Mouse (Mus musculus) cerebellum, postnatal 10 days (tissue): ENCODE measurements around the gene Serpinb1b.
A peak's percentile ranks its signal among the peaks of the same experiment; 100 is the strongest.

ENCODE experiments used
- DNase-seq, 2 experiments: peaks; one replicate each; pipeline ENCODE4 v3.0.0; 2021; ENCODE audit warnings: mixed read lengths in 2 of 2

Gene Serpinb1b

GRCm38 (mm10) chr13:33095575-33095974, 17.2 kb downstream of the Serpinb1b start:
- no peak for DNase-seq

GRCm38 (mm10) chr13:33105626-33106025, 27.3 kb downstream of the Serpinb1b start:
- no peak for DNase-seq

- no peak for DNase-seq
Measured at GRCm38 (mm10) chr13:33113054-33113453, 34.7 kb downstream of the Serpinb1b start.

- peak; percentile 3 to 16 for DNase-seq
Measured at GRCm38 (mm10) chr13:33137717-33138116, 59.3 kb downstream of the Serpinb1b start.

- DNase-seq, result no peak
Measured at GRCm38 (mm10) chr13:33141435-33141834, 63.1 kb downstream of the Serpinb1b start.
